Mouse (Mus musculus) megakaryocyte, embryonic 14.5 days (primary cell): Measurements from ENCODE around the gene Copz1. TPM values are rescaled to one million over a fixed set of nuclear protein-coding genes. Genes with fewer than 3 reads are reported as not detected.
A peak's percentile ranks its signal among the peaks of the same experiment; 100 is the strongest.

Source experiments
- H3K27me3 ChIP-seq: replicated peaks from 2 replicates; pipeline ENCODE3; 2012; ENCODE audit warnings: inconsistent platforms
- H3K36me3 ChIP-seq: replicated peaks from 2 replicates; pipeline ENCODE3; 2012; ENCODE audit warnings: low read length, inconsistent platforms, mixed read lengths
- H3K4me1 ChIP-seq: 2 replicates; pipeline ENCODE4 v1.6.1; 2012; ENCODE audit warnings: inconsistent platforms
- H3K4me3 ChIP-seq: replicated peaks from 2 replicates; pipeline ENCODE3; 2012; ENCODE audit warnings: moderate library complexity, mild to moderate bottlenecking, inconsistent platforms
- H3K9me3 ChIP-seq: 2 replicates; pipeline ENCODE4 v1.6.1; 2012; ENCODE audit warnings: inconsistent platforms
- FLI1 ChIP-seq: IDR thresholded peaks from 2 replicates; pipeline ENCODE4 v1.6.1; 2012; ENCODE audit warnings: low read length, inconsistent platforms, mixed read lengths
- GATA1 ChIP-seq: IDR thresholded peaks from 3 replicates; pipeline ENCODE4 v1.6.1; 2012; ENCODE audit warnings: mixed read lengths, low read length, inconsistent platforms, borderline replicate concordance
- polyA plus RNA-seq: library from polyadenylated mRNA; stranded (reverse); fragments of >175 nt; gene quantifications from 2 replicates; pipeline ENCODE4 v1.2.3, GENCODE M21; 2012; ENCODE audit warnings: low replicate concordance; ENCODE audit not compliant: insufficient read depth

Gene Copz1
- polyA plus RNA-seq, 1 experiment = 56.2 TPM

DNA sequence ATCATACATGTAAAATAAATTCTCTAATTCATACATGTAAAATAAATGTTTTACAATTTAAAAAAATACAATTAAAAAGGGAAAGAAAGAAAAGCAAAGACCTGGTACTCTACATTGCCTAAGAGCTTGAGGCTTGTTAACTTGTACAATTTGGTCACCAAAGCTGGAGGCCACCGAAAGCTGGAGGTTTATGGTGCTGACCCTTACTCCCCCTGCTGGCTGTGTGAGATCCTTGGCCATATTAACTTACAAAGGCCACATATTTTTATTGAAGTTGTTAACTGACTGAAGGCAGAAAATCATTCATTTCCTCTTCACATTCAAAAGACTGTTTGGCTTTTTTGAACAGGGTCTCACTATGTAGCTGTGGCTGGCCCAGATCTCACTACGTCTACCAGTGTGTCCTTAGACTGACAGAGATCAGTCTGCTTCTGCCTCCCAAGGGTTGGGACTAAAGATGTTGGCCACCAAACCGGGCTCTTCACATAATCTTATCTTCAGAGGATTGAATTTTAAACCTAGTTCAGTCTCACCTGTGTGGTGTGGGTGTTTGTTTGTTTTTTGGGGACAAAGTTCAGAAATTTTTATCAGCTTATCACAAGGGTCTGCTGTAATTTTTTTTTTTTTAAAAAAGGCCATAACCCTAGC lies 8.4 kb downstream of the Copz1 start:
- H3K27me3 ChIP-seq = no peaks in the 10 kb centered on the region
- peak overlapping the region; percentile 33 for H3K4me3 ChIP-seq
- no peak for TF ChIP-seq GATA1
- no peak for TF ChIP-seq FLI1
- peaks cover 69% of the 10 kb centered on the region for H3K36me3 ChIP-seq
- H3K9me3 ChIP-seq = no peaks in the 10 kb centered on the region
- peaks cover 76% of the 10 kb centered on the region for H3K4me1 ChIP-seq

DNA sequence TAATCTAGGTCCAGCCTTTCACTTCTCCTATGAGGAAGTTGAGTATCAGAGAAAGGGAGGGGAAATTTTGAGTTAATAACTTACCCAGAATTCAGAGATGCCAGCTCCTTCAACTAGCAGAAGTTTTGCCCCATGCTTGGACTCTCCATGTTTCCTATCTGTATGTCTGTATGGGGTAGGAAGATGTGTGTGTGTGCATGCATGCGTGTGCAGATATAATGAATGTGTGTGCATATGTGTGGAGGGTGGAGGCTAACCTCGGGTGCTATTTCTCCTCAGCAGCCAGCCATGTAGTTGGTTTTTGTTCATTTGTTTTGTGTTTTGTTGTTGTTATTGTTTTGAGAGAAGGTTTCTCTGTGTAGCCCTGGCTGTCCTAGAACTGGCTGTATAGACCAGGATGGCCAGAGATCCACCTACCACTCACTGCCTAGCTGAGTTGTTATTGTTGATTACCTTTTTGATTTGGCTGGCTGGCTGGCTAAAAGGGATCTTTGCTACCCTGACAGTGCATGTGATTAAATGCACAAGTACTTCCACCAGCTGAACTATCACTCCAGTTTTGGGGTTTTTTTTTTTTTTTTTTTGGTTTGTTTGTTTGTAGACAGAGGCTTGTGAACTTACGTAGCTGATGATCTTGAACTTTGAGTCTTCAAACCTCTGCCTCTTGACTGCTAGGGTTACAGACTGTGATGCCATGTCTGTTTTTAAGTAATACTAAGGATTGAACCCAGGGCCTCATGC lies 9.1 kb downstream of the Copz1 start:
- no peaks in the 10 kb centered on the region for H3K9me3 ChIP-seq
- H3K36me3 ChIP-seq = peaks cover 72% of the 10 kb centered on the region
- H3K4me1 ChIP-seq = peaks cover 76% of the 10 kb centered on the region
- TF ChIP-seq FLI1 = no peak
- no peak for TF ChIP-seq GATA1
- H3K27me3 ChIP-seq = no peaks in the 10 kb centered on the region
- H3K4me3 ChIP-seq = peak overlapping the region; percentile 54

DNA sequence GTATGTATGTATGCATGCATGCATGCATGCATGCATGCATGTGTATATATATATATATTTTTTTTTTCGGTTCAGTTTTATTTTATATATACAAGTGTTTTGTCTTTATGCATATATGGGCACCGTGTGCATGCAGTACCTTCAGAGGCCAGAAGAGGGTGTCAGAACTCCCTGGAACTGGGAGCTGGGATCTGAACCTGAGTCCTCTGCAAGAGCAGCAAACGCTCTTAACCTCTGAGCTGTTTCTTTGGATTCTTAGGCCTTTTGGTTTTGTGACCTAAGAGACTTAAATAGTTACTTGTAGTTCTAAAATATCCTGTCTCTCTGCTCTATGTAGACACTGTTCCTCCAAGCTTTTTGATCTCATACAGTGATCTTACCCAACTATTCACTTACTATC lies 11.6 kb downstream of the Copz1 start:
- TF ChIP-seq GATA1 (no peak), FLI1 (no peak)
- H3K27me3 ChIP-seq = no peaks in the 10 kb centered on the region
- peaks cover 72% of the 10 kb centered on the region for H3K36me3 ChIP-seq
- H3K4me3 ChIP-seq = no peak overlapping the region
- H3K4me1 ChIP-seq = peaks cover 67% of the 10 kb centered on the region
- no peaks in the 10 kb centered on the region for H3K9me3 ChIP-seq

DNA sequence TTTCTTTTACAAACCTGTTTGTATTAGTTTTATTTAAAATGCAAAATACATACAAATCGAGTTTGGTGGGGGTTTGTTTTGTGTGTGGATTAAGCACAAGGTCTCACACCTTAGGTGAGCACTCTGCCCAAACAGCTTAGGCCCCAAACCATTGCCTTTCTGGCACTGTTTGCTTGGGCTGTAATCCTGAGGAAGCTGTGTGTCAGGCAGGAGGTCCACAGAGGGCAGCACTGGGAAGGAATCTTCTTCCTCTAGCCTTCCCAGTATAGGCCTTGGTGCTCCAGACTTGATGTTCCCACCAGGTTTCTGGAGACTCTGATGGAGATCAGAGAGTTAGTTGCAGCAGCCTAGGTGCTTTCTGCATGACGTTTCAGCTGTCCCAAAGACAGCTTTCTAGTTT lies 12.1 kb downstream of the Copz1 start:
- no peak for TF ChIP-seq FLI1
- TF ChIP-seq GATA1 = no peak
- Histone ChIP-seq H3K9me3 (no peaks in the 10 kb centered on the region), H3K4me3 (no peak overlapping the region), H3K27me3 (no peaks in the 10 kb centered on the region), H3K4me1 (peaks cover 66% of the 10 kb centered on the region), H3K36me3 (peaks cover 73% of the 10 kb centered on the region)

DNA sequence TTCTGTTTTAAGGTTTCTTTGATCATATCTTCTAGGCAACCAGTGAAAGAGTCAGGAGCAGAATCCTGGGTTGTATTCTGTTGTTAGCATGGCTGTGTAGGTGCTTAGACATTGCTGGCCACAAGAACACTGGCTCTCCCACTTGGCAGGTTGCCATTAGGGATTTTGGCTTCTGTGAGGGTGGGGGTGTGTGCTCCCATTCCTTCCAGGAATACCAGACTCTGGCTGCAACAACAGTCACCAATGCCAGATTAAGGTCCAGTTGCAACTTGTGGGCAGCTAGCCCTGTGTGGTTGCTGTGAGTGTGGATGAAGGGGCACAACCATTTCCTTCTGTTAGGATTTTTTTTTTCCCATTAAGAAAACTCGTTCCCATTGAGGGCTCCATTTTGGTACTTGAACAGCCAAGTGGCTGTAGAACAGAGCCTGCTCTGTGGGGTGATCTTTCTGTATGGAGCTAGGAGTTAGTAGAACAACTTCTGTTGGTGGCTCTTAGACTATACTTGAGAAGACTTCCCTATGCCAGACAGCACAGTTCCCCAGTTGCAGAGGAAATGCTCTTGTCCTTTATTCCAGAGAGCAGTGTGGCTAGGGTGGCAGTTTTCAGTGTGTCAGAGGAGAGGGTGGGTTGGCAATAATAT lies 13.4 kb downstream of the Copz1 start:
- H3K4me3 ChIP-seq = no peak overlapping the region
- H3K9me3 ChIP-seq = no peaks in the 10 kb centered on the region
- H3K27me3 ChIP-seq = no peaks in the 10 kb centered on the region
- peaks cover 62% of the 10 kb centered on the region for H3K4me1 ChIP-seq
- TF ChIP-seq GATA1 (no peak), FLI1 (no peak)
- peaks cover 79% of the 10 kb centered on the region for H3K36me3 ChIP-seq

DNA sequence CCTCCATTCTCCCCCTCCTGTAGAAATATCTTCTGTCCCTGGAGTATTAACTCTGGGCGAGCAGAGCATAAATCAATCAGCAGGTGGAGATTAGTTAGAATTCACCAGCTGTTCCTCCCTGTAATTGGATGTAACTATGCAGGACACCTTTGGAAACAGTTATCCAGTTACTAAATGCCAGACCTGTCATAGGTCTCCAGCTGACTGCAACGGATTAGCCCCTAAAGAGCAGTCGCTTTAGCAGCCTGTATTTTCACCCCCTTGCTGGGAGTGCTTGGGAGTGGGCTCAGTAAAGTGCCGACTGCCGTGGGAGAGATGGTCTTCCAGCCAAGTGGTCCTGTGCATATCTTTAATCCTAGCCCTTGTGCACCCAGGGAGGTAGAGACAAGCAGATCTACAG lies 17.1 kb downstream of the Copz1 start:
- H3K4me1 ChIP-seq = peaks cover 46% of the 10 kb centered on the region
- H3K36me3 ChIP-seq = peaks cover 95% of the 10 kb centered on the region
- no peak overlapping the region for H3K4me3 ChIP-seq
- no peaks in the 10 kb centered on the region for H3K9me3 ChIP-seq
- TF ChIP-seq GATA1 = no peak
- TF ChIP-seq FLI1 = no peak
- no peaks in the 10 kb centered on the region for H3K27me3 ChIP-seq

DNA sequence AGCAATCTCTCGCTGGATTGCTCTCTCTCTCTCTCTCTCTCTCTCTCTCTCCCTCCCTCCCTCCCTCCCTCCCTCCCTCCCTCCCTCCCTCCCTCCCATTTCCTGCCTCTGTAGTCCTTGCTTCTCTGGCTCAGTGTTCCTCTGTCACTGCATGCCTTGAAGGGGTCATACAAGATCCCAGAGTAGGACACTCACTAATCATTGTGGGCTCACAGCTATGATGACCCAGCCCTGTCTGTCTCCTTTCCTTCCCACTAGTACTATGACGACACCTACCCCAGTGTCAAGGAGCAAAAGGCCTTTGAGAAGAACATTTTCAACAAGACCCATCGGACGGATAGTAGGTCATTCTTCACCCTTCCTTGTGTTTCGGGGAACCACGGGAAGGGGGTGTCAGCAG lies 17.9 kb downstream of the Copz1 start:
- Histone ChIP-seq H3K4me1 (peaks cover 38% of the 10 kb centered on the region), H3K4me3 (no peak overlapping the region), H3K9me3 (no peaks in the 10 kb centered on the region), H3K36me3 (peaks cover 94% of the 10 kb centered on the region), H3K27me3 (no peaks in the 10 kb centered on the region)
- no peak for TF ChIP-seq GATA1
- no peak for TF ChIP-seq FLI1

DNA sequence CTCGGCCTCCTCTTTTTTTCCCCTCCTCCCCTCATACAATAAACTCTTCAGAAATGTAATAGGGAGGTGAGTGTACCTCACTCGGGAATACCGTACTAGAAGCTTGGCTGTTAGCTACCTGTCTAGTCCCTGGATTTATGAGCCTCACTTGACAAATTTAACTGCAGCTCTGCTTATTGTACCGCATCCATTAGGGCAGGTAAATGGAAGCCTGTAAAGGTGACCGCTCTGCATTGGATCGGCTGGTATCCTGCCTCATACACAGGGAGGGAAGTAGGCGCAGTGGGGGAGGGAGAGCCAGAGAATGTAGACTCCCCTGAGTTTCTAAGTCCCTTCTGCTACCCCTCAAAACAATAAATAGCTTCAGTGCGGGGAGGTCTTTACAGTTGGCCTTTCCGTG lies 18.3 kb downstream of the Copz1 start:
- H3K27me3 ChIP-seq = no peaks in the 10 kb centered on the region
- peaks cover 34% of the 10 kb centered on the region for H3K4me1 ChIP-seq
- H3K9me3 ChIP-seq = no peaks in the 10 kb centered on the region
- no peak overlapping the region for H3K4me3 ChIP-seq
- H3K36me3 ChIP-seq = peaks cover 94% of the 10 kb centered on the region
- TF ChIP-seq FLI1 (no peak), GATA1 (no peak)

DNA sequence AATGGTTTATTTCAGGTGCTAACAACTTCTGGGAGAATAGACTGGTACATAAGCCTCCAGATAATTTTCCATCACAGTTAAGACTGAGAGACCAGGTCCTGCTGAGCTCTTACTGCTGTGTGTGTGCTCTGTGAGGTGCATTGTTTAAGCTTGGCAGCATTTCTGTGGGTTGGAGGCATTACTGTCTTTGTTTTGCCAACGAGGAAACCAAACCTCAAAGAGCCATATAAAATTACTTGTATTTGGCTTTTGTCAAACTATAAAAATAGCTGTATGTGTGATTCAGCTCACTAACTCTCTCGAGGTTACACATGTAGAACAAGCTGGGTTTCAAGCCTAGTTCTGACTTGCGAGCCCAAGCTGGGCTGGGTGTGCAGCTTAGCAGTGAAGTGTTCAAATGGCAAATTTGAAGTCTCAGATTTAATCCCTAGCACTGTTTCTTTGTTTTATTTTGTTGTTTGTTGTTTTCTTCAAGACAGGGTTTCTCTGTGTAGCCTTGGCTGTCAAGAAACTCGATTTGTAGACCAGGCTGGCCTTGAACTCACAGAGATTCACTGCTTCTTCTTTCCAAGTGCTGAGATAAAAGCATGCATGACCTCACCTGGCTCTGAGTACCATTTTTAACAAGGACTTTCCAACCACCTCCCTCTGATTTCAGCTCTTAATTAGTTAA lies 20.3 kb downstream of the Copz1 start:
- Histone ChIP-seq H3K4me1 (peaks cover 26% of the 10 kb centered on the region), H3K9me3 (no peaks in the 10 kb centered on the region), H3K36me3 (peaks cover 95% of the 10 kb centered on the region), H3K4me3 (no peak overlapping the region), H3K27me3 (no peaks in the 10 kb centered on the region)
- TF ChIP-seq FLI1 = no peak
- TF ChIP-seq GATA1 = no peak
